Mouse (Mus musculus) mesoderm, embryonic 11.5 days (tissue): ENCODE results near the gene Spink8.
"Not testable (repeated sequence)": the region's sequence is repeated elsewhere in the genome, so short reads cannot be mapped to it uniquely, and the experiment has no call there.

Experiments
- DNase-seq: peaks from one replicate; pipeline ENCODE4 v3.0.0-alpha.2; 2012; ENCODE audit warnings: low read depth, low spot score

Spink8 gene

DNA sequence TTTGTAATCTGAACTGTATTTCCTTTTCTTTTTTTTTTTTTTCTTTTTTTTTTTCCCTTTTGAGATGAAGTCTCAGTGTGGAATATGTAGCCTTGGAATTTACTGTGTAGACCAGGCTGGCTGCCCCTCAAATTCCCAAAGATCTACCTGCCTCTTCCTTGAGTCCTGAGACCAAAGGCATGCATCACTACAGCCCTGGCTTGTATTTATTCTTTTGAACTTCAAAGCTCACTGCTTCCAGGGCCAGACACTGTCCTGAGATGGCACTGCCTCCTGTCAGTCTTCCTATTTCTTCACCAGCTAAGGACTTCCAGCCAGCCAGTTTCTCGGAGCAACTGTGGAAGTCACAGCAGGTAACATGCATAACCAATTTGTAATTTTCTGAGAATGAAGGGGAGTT, at the start of gene Spink8:
Spink8 (plus strand) TSS at position 301 of the 400 bp plus-strand sequence.
- DNase-seq = no peak

DNA sequence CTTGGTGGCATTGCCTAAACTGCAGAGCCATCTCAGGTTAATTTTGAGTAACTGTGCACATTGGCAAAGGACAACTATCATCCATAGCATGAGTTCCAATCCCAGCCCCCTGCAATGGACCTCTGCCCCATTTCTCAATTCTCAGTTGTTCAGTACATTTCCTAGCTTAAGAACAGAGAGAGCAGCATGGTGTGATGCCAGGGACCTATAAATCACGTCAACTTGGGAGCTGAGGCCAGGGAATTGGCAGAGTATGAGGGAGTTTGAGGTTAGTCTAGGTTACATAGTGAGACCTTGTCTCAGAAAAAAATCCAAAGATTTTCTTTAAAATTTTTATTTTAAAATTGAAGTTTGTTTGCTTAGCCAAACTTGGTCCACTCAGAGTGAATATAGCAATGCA, 45.2 kb upstream of the Spink8 start:
- DNase-seq = not testable (repeated sequence)

DNA sequence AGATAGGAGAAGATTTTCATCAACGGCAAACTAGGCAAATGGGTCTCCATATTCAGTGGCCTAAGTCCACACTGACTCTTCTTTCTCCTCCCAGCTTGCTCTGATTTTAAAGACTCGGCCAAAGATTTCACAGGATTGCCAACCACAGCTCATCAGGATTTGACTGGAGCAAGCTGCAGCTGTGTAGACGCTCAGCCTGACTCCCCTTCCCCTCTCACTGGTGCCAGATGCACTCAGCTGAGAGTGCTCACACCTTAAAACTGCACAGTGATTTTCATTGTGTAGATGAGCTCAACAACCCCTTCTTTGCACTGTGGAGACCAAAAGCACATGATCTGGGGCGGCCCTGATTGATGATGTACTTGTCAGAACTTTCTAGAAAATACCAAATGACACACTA, 21.5 kb upstream of the Spink8 start, which contains the start of gene Fbxw27:
Fbxw27 (minus strand) TSS at position 101 of the 400 bp plus-strand sequence.
- not testable (repeated sequence) for DNase-seq

DNA sequence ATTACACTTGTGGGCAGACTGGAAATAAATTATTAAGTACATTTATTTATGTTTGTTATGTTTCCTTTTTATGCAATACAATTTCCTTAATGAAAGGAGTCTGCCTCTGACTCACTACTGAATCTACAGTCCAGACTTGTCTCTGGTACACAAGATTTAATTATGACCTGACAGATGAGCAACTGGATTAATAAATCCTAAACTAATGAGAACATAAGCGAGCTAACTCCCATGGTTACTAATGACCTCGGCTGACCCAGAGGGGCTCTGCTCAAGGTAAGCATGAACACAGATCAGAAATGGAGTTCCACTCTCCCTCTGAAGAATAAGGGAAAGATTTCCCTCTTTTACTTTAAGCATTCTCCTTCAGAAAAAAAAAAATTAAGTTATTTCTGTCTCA, 16.9 kb upstream of the Spink8 start:
- DNase-seq = no peak

DNA sequence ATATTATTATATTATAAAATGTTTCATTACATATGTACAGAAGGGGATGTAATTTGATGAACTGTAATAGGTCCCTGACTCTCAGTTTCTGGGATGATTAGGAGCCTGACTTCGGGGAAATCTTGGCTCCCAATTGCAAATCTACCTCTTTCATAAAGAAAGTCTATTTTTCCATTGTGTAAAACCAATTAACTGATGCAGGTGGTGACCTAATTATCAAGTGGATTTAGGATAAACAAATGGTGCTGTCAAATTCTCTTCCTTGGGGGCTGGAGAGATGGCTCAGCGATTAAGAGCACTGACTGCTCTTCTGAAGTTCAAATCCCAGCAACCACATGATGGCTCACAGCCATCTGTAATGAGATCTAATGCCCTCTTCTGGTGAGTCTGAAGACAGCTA, 16.3 kb upstream of the Spink8 start:
- DNase-seq = no peak

DNA sequence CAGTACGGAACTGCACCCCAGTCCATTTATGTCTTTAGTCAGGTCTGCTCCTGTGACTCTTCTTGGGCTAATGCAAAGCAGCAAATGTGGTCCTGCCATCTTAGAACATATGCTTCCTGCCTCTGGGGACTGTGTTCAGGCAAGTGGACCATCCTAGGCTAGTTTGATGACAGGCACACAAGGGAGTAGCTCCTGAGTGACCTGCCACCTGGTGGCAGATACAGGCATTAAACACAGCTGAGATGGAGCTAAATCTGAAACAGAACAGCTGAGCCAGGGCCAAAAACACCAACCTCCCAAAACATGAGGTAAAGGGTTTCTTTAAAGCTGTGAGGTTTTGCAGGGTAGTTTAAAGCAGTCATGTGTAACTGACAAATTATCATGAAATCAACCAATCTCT, 14.0 kb upstream of the Spink8 start:
- peak; percentile 39 for DNase-seq

DNA sequence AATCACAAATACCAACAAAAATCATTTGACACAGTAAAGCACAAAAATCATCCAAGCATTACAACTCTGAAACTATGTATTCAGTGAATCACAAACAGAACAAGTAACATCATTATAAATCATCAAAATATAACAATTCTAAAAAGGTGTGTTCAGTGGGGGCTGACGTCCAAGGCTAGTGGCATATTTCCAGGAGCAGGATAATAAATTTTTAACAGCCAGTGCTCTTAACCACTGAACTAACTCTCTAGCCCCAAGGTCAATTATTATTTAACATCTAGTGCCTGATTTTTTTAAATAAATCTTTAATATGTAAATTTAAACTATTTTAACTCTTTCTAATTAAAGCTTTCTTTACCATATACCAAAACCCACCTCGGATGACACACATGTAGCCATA, 6.5 kb upstream of the Spink8 start:
- not testable (repeated sequence) for DNase-seq

DNA sequence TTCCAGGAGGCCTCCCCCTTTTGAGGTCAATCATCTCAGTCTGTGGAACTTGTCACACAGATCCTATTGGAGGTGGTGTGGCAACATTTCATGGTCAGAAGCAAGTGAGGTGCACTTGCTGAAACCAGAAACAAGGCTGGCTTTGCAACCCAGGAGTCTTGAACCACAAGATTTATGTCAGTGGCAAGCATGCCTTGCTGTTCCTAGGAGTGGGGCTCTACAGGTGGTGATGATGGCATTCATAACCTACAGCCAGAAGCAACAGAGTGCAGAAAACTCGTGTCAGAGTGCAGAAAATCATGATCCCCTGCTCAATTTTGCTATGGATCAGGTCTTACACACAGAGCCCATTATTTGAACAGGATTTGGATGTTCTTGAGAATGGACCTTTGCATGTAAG, 5.8 kb upstream of the Spink8 start:
- no peak for DNase-seq

DNA sequence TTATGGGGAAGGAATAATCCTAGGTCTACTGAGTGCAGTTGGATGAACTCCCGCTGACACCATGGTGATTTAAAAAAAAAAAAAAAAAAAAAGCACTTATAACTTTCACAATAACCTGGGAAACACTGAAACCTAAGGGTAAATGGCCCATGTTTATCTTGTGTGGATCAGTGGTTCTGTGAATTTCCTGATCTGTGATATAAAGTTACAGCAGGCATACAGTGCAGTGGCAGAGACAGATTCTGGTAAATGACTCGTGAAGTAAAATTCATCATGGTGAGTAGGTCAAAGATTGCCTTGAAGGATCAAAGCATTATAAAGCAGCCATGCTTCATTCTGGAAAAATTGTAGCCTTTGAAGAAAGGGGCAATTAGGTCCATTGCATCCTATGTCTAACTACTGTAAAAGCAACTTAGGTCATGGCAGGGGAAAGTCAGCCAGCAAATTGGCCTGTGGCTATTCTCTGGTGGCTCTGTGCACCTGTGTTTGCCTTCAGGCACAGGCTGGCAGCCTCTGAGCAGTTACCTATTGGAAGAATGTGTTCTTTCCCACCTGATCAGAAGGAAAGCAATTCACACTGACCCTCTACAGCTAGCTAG, 5.3 kb upstream of the Spink8 start:
- no peak for DNase-seq

DNA sequence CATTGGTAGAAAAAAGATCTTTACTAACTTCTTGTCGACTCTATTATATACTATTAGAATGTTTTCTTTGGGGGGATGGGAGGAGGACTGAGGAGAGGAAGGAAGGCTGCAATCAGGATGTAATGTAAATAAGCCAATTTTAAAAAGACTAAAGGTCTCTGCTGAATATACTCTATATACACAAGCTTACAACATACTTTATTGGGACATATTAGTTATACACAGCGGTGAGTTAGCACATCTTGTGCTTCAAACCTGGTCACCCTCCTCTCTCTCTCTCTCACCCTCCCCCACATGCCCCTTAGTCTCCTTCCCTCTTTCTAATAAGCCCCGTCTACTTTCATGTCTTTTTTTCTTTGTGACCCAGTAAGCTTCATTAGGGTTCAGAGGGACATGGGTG, 4.2 kb upstream of the Spink8 start:
- DNase-seq = no peak

DNA sequence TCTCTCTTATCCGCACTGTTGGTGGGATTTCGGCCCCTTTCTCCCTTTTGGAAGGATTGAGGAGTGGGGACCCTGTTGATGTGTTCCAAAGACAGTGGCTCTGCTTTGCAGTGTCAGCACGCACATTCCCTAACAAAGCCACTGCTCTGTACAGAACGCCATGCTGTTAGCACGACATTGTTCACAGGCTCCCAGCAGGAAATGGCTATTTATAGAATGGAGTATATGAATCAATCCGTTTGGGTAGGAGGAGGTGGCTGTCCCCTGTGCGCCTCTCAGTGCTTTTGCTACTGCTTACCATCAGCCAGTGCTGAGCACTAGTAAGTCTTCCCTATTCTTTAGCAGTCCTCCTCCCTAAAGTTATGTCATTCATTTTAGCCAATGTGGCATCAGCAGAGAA, 1.3 kb downstream of the Spink8 start:
- DNase-seq = peak; percentile 17

DNA sequence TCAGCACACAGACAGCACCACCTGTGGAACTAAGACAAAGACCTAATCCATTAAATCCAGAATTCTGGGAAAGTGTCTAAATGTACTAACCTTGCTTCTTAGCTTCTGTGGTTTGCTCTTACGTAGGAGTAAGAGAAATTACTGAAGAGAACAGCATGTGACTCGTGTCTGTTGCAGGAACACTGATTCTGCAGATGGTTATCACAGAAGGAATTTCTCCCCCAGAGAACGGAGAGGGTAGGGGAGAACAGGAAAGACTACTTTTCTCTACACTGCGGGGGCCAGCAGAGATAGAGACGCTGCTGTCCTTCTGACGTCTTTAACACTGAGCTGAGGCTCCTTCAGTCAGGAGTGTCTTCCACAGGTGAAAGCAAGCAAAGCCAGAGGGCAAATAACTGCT, 4.3 kb downstream of the Spink8 start:
- no peak for DNase-seq

DNA sequence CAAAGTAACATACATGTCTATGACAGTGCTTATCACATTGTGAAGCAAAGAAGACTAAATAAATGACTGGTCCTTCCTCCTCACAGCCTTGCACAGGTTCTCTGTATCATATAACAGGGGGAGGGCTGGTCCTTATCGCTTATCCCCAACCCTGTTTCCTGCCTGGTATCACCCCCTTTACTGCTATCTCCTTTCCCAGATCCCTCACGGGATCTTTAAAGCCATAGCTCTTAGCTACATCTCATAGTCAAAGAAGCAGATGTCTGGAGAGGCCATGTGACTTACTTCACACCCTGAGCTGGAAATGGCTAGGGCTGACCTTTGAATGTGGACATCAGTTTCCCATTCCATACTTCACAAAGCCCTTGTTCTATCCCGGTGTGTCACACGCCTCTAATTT, 13.7 kb downstream of the Spink8 start:
- DNase-seq = no peak

DNA sequence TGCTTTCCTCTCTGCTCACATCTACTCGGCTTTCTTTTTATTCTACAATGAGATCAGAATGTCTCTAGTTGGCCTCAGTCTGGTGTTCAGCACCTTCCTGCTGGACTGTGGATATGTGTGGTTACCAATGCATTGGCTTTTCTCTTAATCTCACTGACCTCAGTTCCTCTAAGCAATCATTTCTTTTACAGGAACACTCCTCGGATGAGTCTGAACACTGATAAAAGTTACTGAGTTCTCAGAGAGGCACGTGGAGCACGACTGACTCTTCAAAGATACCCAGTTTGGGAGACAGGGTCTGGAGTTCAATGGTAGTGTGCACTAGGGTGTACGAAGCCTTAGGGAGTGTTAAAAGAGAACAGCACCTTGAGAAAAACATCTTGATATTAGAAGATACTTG, 14.1 kb downstream of the Spink8 start:
- DNase-seq = no peak

DNA sequence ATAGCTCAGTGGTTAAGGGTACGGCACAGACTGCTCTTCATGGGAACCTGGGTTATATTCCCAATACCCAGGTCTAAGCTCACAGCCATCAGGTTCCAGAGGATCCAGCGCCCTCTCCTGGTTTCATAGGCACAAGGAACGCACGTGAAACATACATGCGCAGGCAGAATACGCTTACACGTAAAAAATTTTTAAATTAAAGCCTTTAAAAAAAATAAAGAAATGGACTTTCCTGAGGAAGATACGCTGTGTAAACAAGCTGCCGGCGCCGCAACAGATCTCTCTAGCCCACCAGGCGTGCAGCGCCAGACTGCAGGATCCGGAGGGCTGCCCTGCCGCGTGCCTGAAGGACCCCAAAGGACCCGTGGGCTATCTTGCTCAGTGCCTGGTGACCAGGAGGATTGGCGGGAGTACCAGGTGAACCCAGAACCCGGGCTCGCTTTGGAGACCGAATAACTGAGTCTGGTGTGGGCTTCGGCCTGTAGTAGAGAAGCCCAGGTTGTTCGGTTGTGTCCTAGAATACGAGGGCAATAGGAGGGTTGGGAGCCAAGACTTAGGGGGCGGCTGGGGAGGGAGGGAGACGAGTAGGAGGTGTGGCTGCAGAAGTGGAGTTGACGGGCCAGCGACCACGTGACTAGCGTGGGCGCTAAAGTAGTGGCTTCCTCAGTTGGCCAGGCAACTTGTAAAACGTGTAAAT, 20.5 kb downstream of the Spink8 start, which contains the start of gene Nme6:
Nme6 (plus strand) TSS at position 359 of the 697 bp plus-strand sequence.
- DNase-seq = peak; percentile 87

DNA sequence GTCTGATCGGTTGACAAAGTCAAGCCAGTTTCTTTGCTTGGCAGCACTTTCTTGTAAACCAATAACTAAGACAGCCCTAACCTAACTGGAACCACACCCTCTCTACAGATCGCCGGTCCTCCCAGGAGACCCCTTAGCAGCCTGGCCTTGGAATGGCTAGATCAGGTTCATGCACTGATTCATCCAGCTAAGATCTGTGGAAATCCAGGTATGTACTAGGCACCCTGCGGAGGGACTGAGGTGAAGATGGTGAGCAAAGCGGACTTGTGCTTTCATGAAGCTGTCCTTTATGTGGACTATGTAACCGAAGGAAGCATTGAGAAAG, 21.0 kb downstream of the Spink8 start:
- no peak for DNase-seq

DNA sequence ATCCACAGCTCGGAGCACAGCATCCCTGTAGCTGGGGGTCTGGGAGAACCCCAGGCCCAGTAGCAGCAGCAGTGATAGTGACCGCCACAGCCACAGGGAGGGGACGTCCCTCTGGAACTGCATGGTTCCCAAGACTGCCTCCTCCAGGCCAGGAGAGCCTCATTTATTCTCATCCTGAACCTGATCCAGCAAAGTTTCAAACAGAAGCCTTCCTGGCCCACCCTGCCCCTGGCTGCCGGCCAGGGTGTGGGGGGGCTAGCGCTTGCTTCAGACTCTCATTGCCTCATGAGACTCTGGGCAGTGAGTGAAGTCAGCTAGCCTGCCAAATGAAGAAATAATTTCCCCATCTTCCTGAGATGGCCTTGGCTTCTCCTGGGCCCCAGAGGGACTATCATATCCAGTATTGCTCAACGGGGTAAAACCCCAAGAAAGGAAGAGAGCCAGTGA, 37.3 kb downstream of the Spink8 start, which contains the start of gene Camp:
Camp (minus strand) TSS at position 306 of the 447 bp plus-strand sequence.
- DNase-seq = no peak

DNA sequence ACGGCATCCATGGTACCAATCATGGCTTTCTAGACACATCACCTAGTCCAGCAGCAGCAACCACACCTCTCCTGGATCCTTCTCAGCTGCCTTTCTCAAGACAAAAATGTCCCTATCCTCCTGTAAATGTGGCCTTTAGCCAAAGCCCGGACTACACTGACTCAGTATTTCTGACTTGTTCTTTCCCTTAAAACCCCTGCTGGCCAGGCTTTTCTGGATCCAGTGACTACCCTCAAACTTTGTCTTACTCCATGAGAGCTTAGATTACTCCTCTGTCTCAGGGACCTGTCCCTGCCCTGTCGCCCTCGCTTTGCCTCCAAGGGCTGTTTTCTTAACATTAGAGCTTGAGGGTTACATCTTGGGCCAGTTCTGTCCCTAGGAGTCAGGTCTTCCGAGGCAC, 38.0 kb downstream of the Spink8 start:
- DNase-seq = no peak

DNA sequence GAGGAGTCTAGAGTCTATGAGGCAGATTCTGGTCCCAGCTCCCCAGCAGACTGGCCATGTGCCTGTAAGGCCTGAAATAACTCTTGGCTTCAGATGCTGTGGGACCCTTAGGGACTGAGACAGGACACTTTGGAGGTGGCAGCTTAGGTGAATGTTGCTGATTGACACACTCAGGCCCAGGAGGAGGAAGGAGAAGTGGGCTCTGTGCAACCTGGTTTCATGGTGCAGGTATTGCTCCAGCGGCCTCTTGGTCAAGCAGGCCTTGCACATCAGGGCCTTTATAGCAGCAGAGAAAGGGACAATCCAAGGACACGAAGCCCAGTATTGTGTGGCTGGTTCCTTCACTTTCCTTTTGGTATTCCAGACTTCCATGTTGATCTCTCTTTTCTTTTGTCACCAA, 42.3 kb downstream of the Spink8 start:
- no peak for DNase-seq

DNA sequence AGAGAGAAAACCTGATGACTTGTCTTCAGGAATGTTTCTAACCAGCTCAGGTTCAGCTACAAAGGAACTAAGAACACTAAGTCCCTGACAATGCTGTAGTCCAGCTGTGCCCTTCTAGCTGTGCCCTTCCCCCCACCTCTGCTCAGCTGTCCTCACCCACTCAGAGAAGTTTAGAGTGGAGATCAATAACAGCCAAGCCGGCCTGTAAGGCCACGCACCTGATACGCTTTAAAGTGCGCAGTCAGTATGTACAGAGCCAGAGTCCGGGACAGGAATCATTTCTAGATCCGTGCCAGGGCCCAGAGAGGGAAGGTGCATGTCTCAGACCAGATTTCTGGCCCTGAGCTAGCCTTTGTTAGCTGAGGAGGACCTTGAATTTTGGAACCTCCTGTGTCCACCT, 43.9 kb downstream of the Spink8 start:
- no peak for DNase-seq

DNA sequence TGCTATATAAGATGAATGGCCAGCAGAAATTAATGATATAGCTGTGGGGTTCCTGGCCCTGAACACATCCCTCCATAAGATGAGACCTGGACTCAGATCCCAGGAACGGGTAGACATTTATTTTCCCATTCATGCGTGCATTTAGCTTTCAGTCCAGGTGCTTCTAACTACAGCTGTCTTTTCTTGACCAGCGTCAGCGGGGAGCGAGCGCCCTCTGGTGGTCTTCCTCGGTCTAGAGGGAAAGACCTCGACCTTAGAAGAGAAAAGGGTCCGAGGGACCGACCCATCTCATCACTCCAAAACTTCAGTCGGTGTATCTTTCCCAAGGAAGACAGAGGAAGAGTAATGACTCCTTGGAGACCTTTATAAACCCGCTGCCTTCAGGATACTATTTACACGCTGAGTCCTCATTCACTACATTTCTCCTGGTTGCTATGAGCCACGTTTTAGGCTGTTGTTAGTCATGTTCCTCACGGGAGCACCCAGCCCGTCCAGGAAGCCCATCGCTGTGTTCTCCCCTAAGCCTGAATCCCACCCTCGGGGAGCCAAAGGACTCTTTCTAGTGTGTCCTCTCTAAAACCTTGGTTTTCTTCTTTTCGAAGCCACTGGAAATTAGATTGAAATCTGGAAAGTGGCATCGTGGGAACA, 50.4 kb downstream of the Spink8 start:
- DNase-seq = peak; percentile 85

DNA sequence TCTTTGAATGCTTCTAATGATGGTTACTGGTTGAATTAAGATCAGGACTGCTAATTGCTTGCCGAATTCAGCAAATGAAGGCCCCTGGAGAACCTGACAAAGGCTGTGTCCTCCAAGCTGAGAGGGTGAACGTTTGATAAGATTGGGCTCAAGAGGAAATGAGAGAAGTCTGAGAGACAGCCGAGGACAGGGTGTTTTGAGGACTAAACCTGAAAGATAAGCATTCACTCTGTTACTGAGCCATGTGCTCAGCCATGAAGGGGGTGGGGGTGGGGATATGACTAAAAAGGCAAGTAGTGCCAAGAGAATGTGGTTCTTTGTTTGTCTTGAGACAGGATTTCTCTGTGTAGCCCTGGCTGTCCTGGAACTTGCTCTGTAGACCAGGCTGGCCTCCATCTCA, 51.0 kb downstream of the Spink8 start:
- DNase-seq = no peak

DNA sequence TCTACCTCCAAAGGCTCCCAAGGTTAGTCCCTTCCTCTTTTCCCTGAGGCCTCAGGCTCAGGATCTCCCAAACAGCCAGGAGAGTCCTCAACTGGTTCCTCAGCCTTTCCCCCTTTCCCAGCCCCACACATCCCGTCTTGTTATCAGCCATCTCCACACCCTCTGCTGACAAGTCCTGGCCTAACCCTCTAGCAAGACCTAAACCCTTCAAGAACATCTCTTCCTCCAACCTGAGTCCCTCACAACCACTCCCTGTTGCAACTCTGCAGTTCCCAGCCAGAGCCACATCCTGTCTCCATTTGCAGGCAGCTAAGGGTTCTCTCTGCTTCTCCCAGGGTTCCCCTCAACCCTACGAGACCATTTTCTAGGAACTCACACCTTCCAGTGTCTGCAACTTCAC, 54.1 kb downstream of the Spink8 start:
- DNase-seq = no peak
